Mouse (Mus musculus): ENCODE data around the gene Slc25a3. TPM values are rescaled to one million over a fixed set of nuclear protein-coding genes. Genes with fewer than 3 reads are reported as not detected.
A peak's percentile ranks its signal among the peaks of the same experiment; 100 is the strongest.

Slc25a3 gene
- polyA plus RNA-seq, 1 experiment from 2014 or later, result 1,186 TPM

- ATAC-seq (replicated peaks; ENCODE audit: extremely low read depth, insufficient read depth, low FRiP score), result no peak
- Histone ChIP-seq H3K27me3 (ENCODE audit: control insufficient read depth, insufficient read depth, low read length) (no peaks in the 10 kb centered on the region), H3K9ac (ENCODE audit: low read length) (0 out of 2 replicates have a peak overlapping the region, but pooled peaks have one; percentile 35), H3K27ac (ENCODE audit: low read length) (peak overlapping the region; percentile 78), H3K9me3 (replicated peaks; ENCODE audit: control insufficient read depth, low read length) (no peaks in the 10 kb centered on the region), H3K4me3 (ENCODE audit: low read length) (peak overlapping the region; percentile 94), H3K4me1 (ENCODE audit: control insufficient read depth, insufficient read depth, low read length) (peaks cover 12% of the 10 kb centered on the region), H3K36me3 (ENCODE audit: control insufficient read depth, insufficient read depth) (peaks cover 30% of the 10 kb centered on the region), H3K4me2 (ENCODE audit: low read depth, low read length) (peak overlapping the region; percentile 55)
- WGBS, result 30% methylated on average over 5 of the region's 5 CpGs
Observed at GRCm38 (mm10) chr10:91166890-91167289, 43.0 kb upstream of the Slc25a3 start.

DNA sequence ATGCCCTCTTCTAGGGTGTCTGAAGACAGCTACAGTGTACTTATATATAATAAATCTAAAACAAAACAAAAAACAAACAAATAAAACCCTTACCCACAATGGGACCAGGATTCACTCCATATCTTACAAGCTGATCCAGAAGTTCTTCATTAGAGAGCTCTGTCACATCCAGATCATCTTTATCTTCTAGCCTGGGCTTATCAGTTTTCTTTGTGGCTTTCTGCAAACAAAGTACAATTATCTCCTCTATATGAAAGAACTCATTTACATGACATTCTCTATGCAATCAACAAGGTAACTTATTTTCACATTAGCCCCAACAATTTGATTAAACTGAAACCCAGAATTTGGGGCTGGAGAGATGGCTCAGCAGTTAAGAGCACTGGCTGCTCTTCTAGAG lies 42.0 kb upstream of the Slc25a3 start:
- H3K4me1 ChIP-seq (ENCODE audit: control insufficient read depth, insufficient read depth, low read length), result peaks cover 12% of the 10 kb centered on the region
- ATAC-seq (replicated peaks; ENCODE audit: extremely low read depth, insufficient read depth, low FRiP score), result no peak
- H3K27me3 ChIP-seq (ENCODE audit: control insufficient read depth, insufficient read depth, low read length), result no peaks in the 10 kb centered on the region
- H3K36me3 ChIP-seq (ENCODE audit: control insufficient read depth, insufficient read depth), result peaks cover 40% of the 10 kb centered on the region
- no peak overlapping the region for H3K4me3 ChIP-seq (ENCODE audit: low read length)
- H3K9me3 ChIP-seq (replicated peaks; ENCODE audit: control insufficient read depth, low read length), result no peaks in the 10 kb centered on the region
- H3K4me2 ChIP-seq (ENCODE audit: low read depth, low read length), result no peak overlapping the region
- peak overlapping the region; percentile 15; the same call in 1 of the 2 replicates for H3K27ac ChIP-seq (ENCODE audit: low read length)
- no peak overlapping the region for H3K9ac ChIP-seq (ENCODE audit: low read length)

GRCm38 (mm10) chr10:91164491-91164890 lies 40.6 kb upstream of the Slc25a3 start:
- peaks cover 12% of the 10 kb centered on the region for H3K4me1 ChIP-seq (ENCODE audit: control insufficient read depth, insufficient read depth, low read length)
- H3K9ac ChIP-seq (ENCODE audit: low read length), result no peak overlapping the region
- no peak overlapping the region for H3K4me2 ChIP-seq (ENCODE audit: low read depth, low read length)
- H3K27ac ChIP-seq (ENCODE audit: low read length), result no peak overlapping the region
- peaks cover 49% of the 10 kb centered on the region for H3K36me3 ChIP-seq (ENCODE audit: control insufficient read depth, insufficient read depth)
- H3K9me3 ChIP-seq (replicated peaks; ENCODE audit: control insufficient read depth, low read length), result no peaks in the 10 kb centered on the region
- H3K4me3 ChIP-seq (ENCODE audit: low read length), result no peak overlapping the region
- H3K27me3 ChIP-seq (ENCODE audit: control insufficient read depth, insufficient read depth, low read length), result no peaks in the 10 kb centered on the region
- WGBS, result 78% methylated on average over 3 of the region's 3 CpGs
- ATAC-seq (replicated peaks; ENCODE audit: extremely low read depth, insufficient read depth, low FRiP score), result no peak

- H3K9ac ChIP-seq (ENCODE audit: low read length), result no peak overlapping the region
- no peak overlapping the region for H3K4me3 ChIP-seq (ENCODE audit: low read length)
- H3K4me1 ChIP-seq (ENCODE audit: control insufficient read depth, insufficient read depth, low read length), result peaks cover 5% of the 10 kb centered on the region
- 85% methylated on average over 15 of the region's 15 CpGs for WGBS
- no peak overlapping the region for H3K4me2 ChIP-seq (ENCODE audit: low read depth, low read length)
- H3K9me3 ChIP-seq (replicated peaks; ENCODE audit: control insufficient read depth, low read length), result no peaks in the 10 kb centered on the region
- H3K27me3 ChIP-seq (ENCODE audit: control insufficient read depth, insufficient read depth, low read length), result no peaks in the 10 kb centered on the region
- ATAC-seq (replicated peaks; ENCODE audit: extremely low read depth, insufficient read depth, low FRiP score), result no peak
- no peak overlapping the region for H3K27ac ChIP-seq (ENCODE audit: low read length)
- H3K36me3 ChIP-seq (ENCODE audit: control insufficient read depth, insufficient read depth), result peaks cover 59% of the 10 kb centered on the region
Observed at GRCm38 (mm10) chr10:91162511-91163163, 38.8 kb upstream of the Slc25a3 start.

DNA sequence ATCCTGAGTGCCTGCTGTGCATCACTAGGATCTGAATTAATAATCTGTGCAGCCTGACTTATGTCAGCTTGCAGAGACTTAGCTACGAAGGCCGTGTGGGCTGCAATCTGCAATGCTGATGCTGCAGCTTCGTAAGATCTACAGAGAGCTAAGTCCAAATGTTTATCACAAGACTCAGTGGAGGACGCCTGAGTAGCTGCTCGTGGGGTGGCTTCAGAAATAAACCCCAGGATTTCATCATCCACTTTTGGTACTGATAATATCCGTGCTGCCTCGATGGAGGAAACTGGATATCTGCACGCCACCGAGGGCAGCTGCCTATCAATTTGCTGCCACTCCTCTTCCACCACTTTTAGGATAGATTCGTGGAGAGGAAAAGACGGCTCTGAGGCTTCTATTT lies 38.2 kb upstream of the Slc25a3 start:
- Histone ChIP-seq H3K36me3 (ENCODE audit: control insufficient read depth, insufficient read depth) (peaks cover 64% of the 10 kb centered on the region), H3K4me3 (ENCODE audit: low read length) (no peak overlapping the region), H3K4me1 (ENCODE audit: control insufficient read depth, insufficient read depth, low read length) (peaks cover 5% of the 10 kb centered on the region), H3K4me2 (ENCODE audit: low read depth, low read length) (no peak overlapping the region), H3K9ac (ENCODE audit: low read length) (no peak overlapping the region), H3K27me3 (ENCODE audit: control insufficient read depth, insufficient read depth, low read length) (no peaks in the 10 kb centered on the region), H3K9me3 (replicated peaks; ENCODE audit: control insufficient read depth, low read length) (no peaks in the 10 kb centered on the region), H3K27ac (ENCODE audit: low read length) (no peak overlapping the region)
- 59% methylated on average over 11 of the region's 11 CpGs for WGBS
- no peak for ATAC-seq (replicated peaks; ENCODE audit: extremely low read depth, insufficient read depth, low FRiP score)

- Histone ChIP-seq H3K4me3 (ENCODE audit: low read length) (no peak overlapping the region), H3K27me3 (ENCODE audit: control insufficient read depth, insufficient read depth, low read length) (no peaks in the 10 kb centered on the region), H3K4me1 (ENCODE audit: control insufficient read depth, insufficient read depth, low read length) (peaks cover 8% of the 10 kb centered on the region), H3K9me3 (replicated peaks; ENCODE audit: control insufficient read depth, low read length) (no peaks in the 10 kb centered on the region), H3K27ac (ENCODE audit: low read length) (no peak overlapping the region), H3K4me2 (ENCODE audit: low read depth, low read length) (no peak overlapping the region), H3K36me3 (ENCODE audit: control insufficient read depth, insufficient read depth) (peaks cover 70% of the 10 kb centered on the region), H3K9ac (ENCODE audit: low read length) (no peak overlapping the region)
- no peak for ATAC-seq (replicated peaks; ENCODE audit: extremely low read depth, insufficient read depth, low FRiP score)
- WGBS, result 89% methylated on average over 5 of the region's 5 CpGs
Observed at GRCm38 (mm10) chr10:91161006-91161405, 37.1 kb upstream of the Slc25a3 start.

GRCm38 (mm10) chr10:91158442-91158841 lies 34.6 kb upstream of the Slc25a3 start:
- ATAC-seq (replicated peaks; ENCODE audit: extremely low read depth, insufficient read depth, low FRiP score), result no peak
- peak overlapping the region; percentile 24; the same call in 1 of the 2 replicates for H3K27ac ChIP-seq (ENCODE audit: low read length)
- H3K27me3 ChIP-seq (ENCODE audit: control insufficient read depth, insufficient read depth, low read length), result no peaks in the 10 kb centered on the region
- H3K4me3 ChIP-seq (ENCODE audit: low read length), result no peak overlapping the region
- no peaks in the 10 kb centered on the region for H3K9me3 ChIP-seq (replicated peaks; ENCODE audit: control insufficient read depth, low read length)
- no peak overlapping the region for H3K4me2 ChIP-seq (ENCODE audit: low read depth, low read length)
- H3K4me1 ChIP-seq (ENCODE audit: control insufficient read depth, insufficient read depth, low read length), result peaks cover 8% of the 10 kb centered on the region
- H3K9ac ChIP-seq (ENCODE audit: low read length), result no peak overlapping the region
- WGBS, result 65% methylated on average over 8 of the region's 8 CpGs
- peaks cover 79% of the 10 kb centered on the region for H3K36me3 ChIP-seq (ENCODE audit: control insufficient read depth, insufficient read depth)

GRCm38 (mm10) chr10:91156338-91156737 lies 32.5 kb upstream of the Slc25a3 start:
- Histone ChIP-seq H3K36me3 (ENCODE audit: control insufficient read depth, insufficient read depth) (peaks cover 74% of the 10 kb centered on the region), H3K27ac (ENCODE audit: low read length) (peak overlapping the region; percentile 46)
- peak; percentile 60 for ATAC-seq (replicated peaks; ENCODE audit: extremely low read depth, insufficient read depth, low FRiP score)

GRCm38 (mm10) chr10:91153894-91154503 lies 30.1 kb upstream of the Slc25a3 start:
- WGBS, result 85% methylated on average over 10 of the region's 10 CpGs
- Histone ChIP-seq H3K9me3 (replicated peaks; ENCODE audit: control insufficient read depth, low read length) (no peaks in the 10 kb centered on the region), H3K4me3 (ENCODE audit: low read length) (no peak overlapping the region), H3K27ac (ENCODE audit: low read length) (no peak overlapping the region), H3K4me1 (ENCODE audit: control insufficient read depth, insufficient read depth, low read length) (peaks cover 8% of the 10 kb centered on the region), H3K9ac (ENCODE audit: low read length) (no peak overlapping the region), H3K36me3 (ENCODE audit: control insufficient read depth, insufficient read depth) (peaks cover 79% of the 10 kb centered on the region), H3K27me3 (ENCODE audit: control insufficient read depth, insufficient read depth, low read length) (no peaks in the 10 kb centered on the region), H3K4me2 (ENCODE audit: low read depth, low read length) (no peak overlapping the region)
- ATAC-seq (replicated peaks; ENCODE audit: extremely low read depth, insufficient read depth, low FRiP score), result no peak

More at GRCm38 (mm10) chr10:91156338-91156737, 32.5 kb upstream of the Slc25a3 start:
- Histone ChIP-seq H3K9ac (ENCODE audit: low read length) (peak overlapping the region; percentile 38; the same call in 1 of the 2 replicates), H3K4me1 (ENCODE audit: control insufficient read depth, insufficient read depth, low read length) (peaks cover 8% of the 10 kb centered on the region), H3K4me2 (ENCODE audit: low read depth, low read length) (no peak overlapping the region), H3K27me3 (ENCODE audit: control insufficient read depth, insufficient read depth, low read length) (no peaks in the 10 kb centered on the region), H3K9me3 (replicated peaks; ENCODE audit: control insufficient read depth, low read length) (no peaks in the 10 kb centered on the region), H3K4me3 (ENCODE audit: low read length) (no peak overlapping the region)
- WGBS, result 62% methylated on average over 6 of the region's 6 CpGs
